Mouse (Mus musculus) heart, adult 2 months (tissue): ENCODE results near the gene Rad23b.

Experiments used
- CTCF ChIP-seq: fragments of 200-600 bp; IDR thresholded peaks from 2 replicates; pipeline ENCODE4 v1.8.1; 2022; ENCODE audit warnings: antibody characterized with exemption, mild to moderate bottlenecking, moderate library complexity
- EP300 ChIP-seq: fragments of 200-500 bp; IDR thresholded peaks from 2 replicates; pipeline ENCODE4 v1.6.1; 2011; ENCODE audit warnings: low read depth, low read length, control low read depth; ENCODE audit not compliant: insufficient read depth
- POLR2A ChIP-seq: fragments of 200-500 bp; IDR thresholded peaks from 2 replicates; pipeline ENCODE4 v1.6.1; 2011; ENCODE audit warnings: mild to moderate bottlenecking, low read depth, low read length, control low read depth; ENCODE audit not compliant: insufficient read depth

DNA sequence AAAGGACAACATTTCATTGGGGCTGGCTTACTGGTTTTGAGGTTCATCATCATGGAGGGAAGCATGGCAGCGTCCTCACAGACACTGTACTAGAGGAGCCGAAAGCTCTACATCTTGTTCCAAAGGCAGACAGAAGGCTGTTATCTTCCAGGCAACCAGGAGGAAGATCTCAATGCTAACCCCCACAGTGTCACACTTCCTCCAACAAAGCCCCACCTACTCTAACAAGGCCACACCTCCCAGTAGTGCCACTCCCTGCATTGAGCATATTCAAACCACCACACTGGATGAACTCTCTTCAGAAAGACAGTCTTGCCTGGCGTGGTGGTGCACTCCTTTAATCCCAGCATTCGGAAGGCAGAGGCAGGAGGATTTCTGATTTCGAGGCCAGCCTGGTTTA lies 7.2 kb upstream of the Rad23b start:
- TF ChIP-seq POLR2A, result no peak
- TF ChIP-seq CTCF, result no peak
- TF ChIP-seq EP300, result no peak
